Mouse (Mus musculus): ENCODE results near the gene Dbt. TPM values are rescaled to one million over a fixed set of nuclear protein-coding genes. Genes with fewer than 3 reads are reported as not detected.

Dbt gene
- polyA plus RNA-seq, 1 experiment from 2014 or later, result 25.7 TPM

GRCm38 (mm10) chr3:116594728-116595602, 82.1 kb downstream of the Dbt start, which contains the start of gene Sass6:
TSS of gene Sass6 (plus strand) at chr3:116594982.
- Histone ChIP-seq H3K36me3 (peaks cover 15% of the 10 kb centered on the region), H3K4me3 (peak within 1 kb of the TSS; percentile 75), H3K4me1 (replicated peaks) (peaks cover 10% of the 10 kb centered on the region; the same call in 1 of the 2 replicates), H3K9ac (peak within 1 kb of the TSS; percentile 83), H3K27me3 (no peaks in the 10 kb centered on the region), H3K4me2 (peak within 1 kb of the TSS; percentile 80), H3K9me3 (replicated peaks) (no peaks in the 10 kb centered on the region), H3K27ac (peak within 1 kb of the TSS; percentile 92)
- under 1% methylated on average over 65 of the region's 65 CpGs for WGBS
- peak; percentile 96 for ATAC-seq (replicated peaks; ENCODE audit: insufficient number of reproducible peaks, insufficient read depth, low FRiP score, low read depth)

- Histone ChIP-seq H3K4me2 (peak overlapping the region; percentile 80), H3K36me3 (peaks cover 9% of the 10 kb centered on the region), H3K27me3 (no peaks in the 10 kb centered on the region), H3K4me3 (peak overlapping the region; percentile 75), H3K4me1 (replicated peaks) (peaks cover 10% of the 10 kb centered on the region; the same call in 1 of the 2 replicates), H3K27ac (no peak overlapping the region), H3K9me3 (replicated peaks) (no peaks in the 10 kb centered on the region), H3K9ac (peak overlapping the region; percentile 68)
- 7% methylated on average over 10 of the region's 10 CpGs for WGBS
- ATAC-seq (replicated peaks; ENCODE audit: insufficient number of reproducible peaks, insufficient read depth, low FRiP score, low read depth), result no peak
Measured at GRCm38 (mm10) chr3:116595603-116595991, 82.7 kb downstream of the Dbt start.

Other genes with a start within 250 kb of the Dbt start
- gene Cdc14a, start 89.0 kb upstream of the Dbt start, polyA plus RNA-seq (2015; fragmentation: Nextera tagmentation; extraction: Ambion mirVana), result 3.9 and 5.5 TPM in 2 replicates
- 44.1 and 48.6 TPM in 2 replicates for gene Rtca, start 4.9 kb upstream of the Dbt start, polyA plus RNA-seq (2015; fragmentation: Nextera tagmentation; extraction: Ambion mirVana)
- 29.7 and 35.8 TPM in 2 replicates for gene Lrrc39, start 49.9 kb downstream of the Dbt start, polyA plus RNA-seq (2015; fragmentation: Nextera tagmentation; extraction: Ambion mirVana)
- gene Sass6, start 81.9 kb downstream of the Dbt start, polyA plus RNA-seq (2015; fragmentation: Nextera tagmentation; extraction: Ambion mirVana), result 12.6 and 13.4 TPM in 2 replicates
- 17.5 and 18.3 TPM in 2 replicates for gene Trmt13, start 101.5 kb downstream of the Dbt start, polyA plus RNA-seq (2015; fragmentation: Nextera tagmentation; extraction: Ambion mirVana)
- 47.8 and 58.5 TPM in 2 replicates for gene Mfsd14a, start 149.6 kb downstream of the Dbt start, polyA plus RNA-seq (2015; fragmentation: Nextera tagmentation; extraction: Ambion mirVana)
- gene Gm43191, start 168.2 kb downstream of the Dbt start, polyA plus RNA-seq (2015; fragmentation: Nextera tagmentation; extraction: Ambion mirVana), result not detected in 2 replicates
- gene Slc35a3, start 199.8 kb downstream of the Dbt start, polyA plus RNA-seq (2015; fragmentation: Nextera tagmentation; extraction: Ambion mirVana), result 7.9 and 11.2 TPM in 2 replicates

Data from heart, embryonic 15.5 days (tissue).